Mouse (Mus musculus): ENCODE results near the gene Xrcc3. TPM values are rescaled to one million over a fixed set of nuclear protein-coding genes. Genes with fewer than 3 reads are reported as not detected.

The Xrcc3 gene
- polyA plus RNA-seq, 1 experiment from 2014 or later: 5.0 TPM

- Histone ChIP-seq H3K27me3 (ENCODE audit: control insufficient read depth, insufficient read depth, low read depth, low read length) (no peaks in the 10 kb centered on the region), H3K4me3 (ENCODE audit: low read depth, low read length) (no peak overlapping the region), H3K4me2 (ENCODE audit: low read depth, low read length) (no peak overlapping the region), H3K4me1 (ENCODE audit: control insufficient read depth, low read depth, low read length) (no peaks in the 10 kb centered on the region; the same call in 1 of the 2 replicates), H3K9me3 (replicated peaks; ENCODE audit: control insufficient read depth, low read length) (no peaks in the 10 kb centered on the region), H3K27ac (ENCODE audit: low read length) (no peak overlapping the region), H3K9ac (ENCODE audit: low read depth, low read length) (no peak overlapping the region), H3K36me3 (ENCODE audit: control insufficient read depth, insufficient read depth) (peaks cover 25% of the 10 kb centered on the region)
- no peak for ATAC-seq (ENCODE audit: low read depth)
- 87% methylated on average over 16 of the region's 16 CpGs for WGBS (ENCODE audit: insufficient replicate concordance)
Measured at GRCm38 (mm10) chr12:111774156-111774555, 39.5 kb downstream of the Xrcc3 start.

DNA sequence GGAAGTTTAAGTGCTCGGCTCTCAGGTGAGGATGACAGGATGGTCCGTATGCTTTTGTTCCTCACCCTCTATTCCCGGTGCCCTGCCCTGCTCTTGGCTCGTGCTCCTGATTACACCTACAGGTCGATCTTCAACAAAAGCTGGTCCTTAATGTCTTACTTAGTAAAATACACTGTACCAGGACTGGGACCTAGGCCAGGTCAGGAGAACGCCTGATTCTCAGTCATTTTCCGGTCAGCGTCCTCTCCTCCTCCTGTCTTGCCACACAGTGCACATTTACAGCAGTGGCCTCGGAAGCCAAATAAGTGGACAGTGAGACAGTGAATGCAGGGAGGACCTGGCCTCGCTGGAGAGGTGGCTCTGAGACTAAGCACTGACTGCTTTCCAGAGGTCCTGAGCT, 43.0 kb downstream of the Xrcc3 start:
- H3K9me3 ChIP-seq (replicated peaks; ENCODE audit: control insufficient read depth, low read length): no peaks in the 10 kb centered on the region
- no peak overlapping the region for H3K4me2 ChIP-seq (ENCODE audit: low read depth, low read length)
- H3K9ac ChIP-seq (ENCODE audit: low read depth, low read length): no peak overlapping the region
- 79% methylated on average over 10 of the region's 10 CpGs for WGBS (ENCODE audit: insufficient replicate concordance)
- peaks cover 11% of the 10 kb centered on the region for H3K4me1 ChIP-seq (ENCODE audit: control insufficient read depth, low read depth, low read length)
- no peak overlapping the region for H3K27ac ChIP-seq (ENCODE audit: low read length)
- H3K27me3 ChIP-seq (ENCODE audit: control insufficient read depth, insufficient read depth, low read depth, low read length): no peaks in the 10 kb centered on the region
- H3K4me3 ChIP-seq (ENCODE audit: low read depth, low read length): no peak overlapping the region
- no peak for ATAC-seq (ENCODE audit: low read depth)
- H3K36me3 ChIP-seq (ENCODE audit: control insufficient read depth, insufficient read depth): peaks cover 14% of the 10 kb centered on the region

DNA sequence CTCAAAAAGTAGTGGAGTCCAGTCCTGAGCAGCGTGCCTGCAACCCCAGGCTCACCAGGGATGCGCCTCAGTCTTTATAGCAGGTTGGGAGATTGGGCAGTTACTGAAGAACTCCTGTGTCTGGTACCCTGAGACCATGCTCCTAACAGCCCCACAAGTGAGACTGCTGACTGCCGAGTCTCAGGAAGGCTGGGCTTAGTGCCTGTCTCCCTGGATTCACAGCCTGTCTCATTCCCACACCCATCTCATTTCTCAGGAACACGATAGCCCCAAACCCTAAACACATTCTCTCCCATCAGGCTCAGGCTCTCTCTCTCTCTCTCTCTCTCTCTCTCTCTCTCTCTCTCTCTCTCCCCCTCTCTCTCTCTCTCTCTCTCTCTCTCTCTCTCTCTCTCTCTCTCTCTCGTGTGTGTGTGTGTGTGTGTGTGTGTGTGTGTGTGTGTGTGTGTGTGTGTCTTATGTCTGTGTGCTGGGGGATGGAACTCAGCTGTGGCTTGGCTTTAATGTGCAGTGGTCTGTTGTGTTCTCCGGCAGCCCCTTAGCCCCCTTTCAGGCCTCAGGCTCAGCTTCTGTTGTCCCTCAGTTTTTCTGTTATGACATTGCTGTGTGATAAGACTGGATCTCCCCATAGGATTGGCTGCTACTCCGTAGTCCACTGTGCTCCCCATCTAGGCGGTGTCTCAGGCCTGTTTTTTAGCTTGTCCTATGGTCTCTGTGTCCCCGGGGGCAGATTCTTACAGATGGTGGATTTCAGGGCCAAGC, 43.7 kb downstream of the Xrcc3 start:
- H3K4me3 ChIP-seq (ENCODE audit: low read depth, low read length): no peak overlapping the region
- H3K27me3 ChIP-seq (ENCODE audit: control insufficient read depth, insufficient read depth, low read depth, low read length): no peaks in the 10 kb centered on the region
- no peaks in the 10 kb centered on the region for H3K9me3 ChIP-seq (replicated peaks; ENCODE audit: control insufficient read depth, low read length)
- no peak overlapping the region for H3K9ac ChIP-seq (ENCODE audit: low read depth, low read length)
- ATAC-seq (ENCODE audit: low read depth): no peak
- H3K4me1 ChIP-seq (ENCODE audit: control insufficient read depth, low read depth, low read length): peaks cover 11% of the 10 kb centered on the region
- no peak overlapping the region for H3K4me2 ChIP-seq (ENCODE audit: low read depth, low read length)
- WGBS (ENCODE audit: insufficient replicate concordance): 68% methylated on average over 9 of the region's 9 CpGs
- no peak overlapping the region for H3K27ac ChIP-seq (ENCODE audit: low read length)
- H3K36me3 ChIP-seq (ENCODE audit: control insufficient read depth, insufficient read depth): peaks cover 10% of the 10 kb centered on the region

GRCm38 (mm10) chr12:111769306-111769705, 44.4 kb downstream of the Xrcc3 start:
- ATAC-seq (ENCODE audit: low read depth): no peak
- Histone ChIP-seq H3K9ac (ENCODE audit: low read depth, low read length) (no peak overlapping the region), H3K27me3 (ENCODE audit: control insufficient read depth, insufficient read depth, low read depth, low read length) (no peaks in the 10 kb centered on the region), H3K4me1 (ENCODE audit: control insufficient read depth, low read depth, low read length) (peaks cover 11% of the 10 kb centered on the region), H3K4me2 (ENCODE audit: low read depth, low read length) (no peak overlapping the region), H3K4me3 (ENCODE audit: low read depth, low read length) (no peak overlapping the region), H3K9me3 (replicated peaks; ENCODE audit: control insufficient read depth, low read length) (no peaks in the 10 kb centered on the region), H3K36me3 (ENCODE audit: control insufficient read depth, insufficient read depth) (peaks cover 4% of the 10 kb centered on the region), H3K27ac (ENCODE audit: low read length) (no peak overlapping the region)
- WGBS (ENCODE audit: insufficient replicate concordance): 39% methylated on average over 10 of the region's 10 CpGs

GRCm38 (mm10) chr12:111768322-111768928, 45.2 kb downstream of the Xrcc3 start:
- Histone ChIP-seq H3K36me3 (ENCODE audit: control insufficient read depth, insufficient read depth) (no peaks in the 10 kb centered on the region; the same call in 1 of the 2 replicates), H3K4me1 (ENCODE audit: control insufficient read depth, low read depth, low read length) (peaks cover 11% of the 10 kb centered on the region), H3K4me3 (ENCODE audit: low read depth, low read length) (no peak overlapping the region), H3K4me2 (ENCODE audit: low read depth, low read length) (no peak overlapping the region), H3K9ac (ENCODE audit: low read depth, low read length) (no peak overlapping the region), H3K9me3 (replicated peaks; ENCODE audit: control insufficient read depth, low read length) (no peaks in the 10 kb centered on the region), H3K27me3 (ENCODE audit: control insufficient read depth, insufficient read depth, low read depth, low read length) (no peaks in the 10 kb centered on the region), H3K27ac (ENCODE audit: low read length) (no peak overlapping the region)
- ATAC-seq (ENCODE audit: low read depth): no peak
- 78% methylated on average over 10 of the region's 10 CpGs for WGBS (ENCODE audit: insufficient replicate concordance)

- no peak overlapping the region for H3K9ac ChIP-seq (ENCODE audit: low read depth, low read length)
- H3K9me3 ChIP-seq (replicated peaks; ENCODE audit: control insufficient read depth, low read length): no peaks in the 10 kb centered on the region
- H3K27me3 ChIP-seq (ENCODE audit: control insufficient read depth, insufficient read depth, low read depth, low read length): no peaks in the 10 kb centered on the region
- H3K36me3 ChIP-seq (ENCODE audit: control insufficient read depth, insufficient read depth): no peaks in the 10 kb centered on the region
- no peak for ATAC-seq (ENCODE audit: low read depth)
- H3K27ac ChIP-seq (ENCODE audit: low read length): no peak overlapping the region
- no peak overlapping the region for H3K4me3 ChIP-seq (ENCODE audit: low read depth, low read length)
- H3K4me2 ChIP-seq (ENCODE audit: low read depth, low read length): no peak overlapping the region
- peaks cover 14% of the 10 kb centered on the region for H3K4me1 ChIP-seq (ENCODE audit: control insufficient read depth, low read depth, low read length)
- WGBS (ENCODE audit: insufficient replicate concordance): 73% methylated on average over 16 of the region's 16 CpGs
Measured at GRCm38 (mm10) chr12:111766313-111767236, 47.1 kb downstream of the Xrcc3 start.

GRCm38 (mm10) chr12:111762620-111763280, 50.9 kb downstream of the Xrcc3 start:
- Histone ChIP-seq H3K27me3 (ENCODE audit: control insufficient read depth, insufficient read depth, low read depth, low read length) (no peaks in the 10 kb centered on the region), H3K4me3 (ENCODE audit: low read depth, low read length) (no peak overlapping the region), H3K9me3 (replicated peaks; ENCODE audit: control insufficient read depth, low read length) (no peaks in the 10 kb centered on the region), H3K36me3 (ENCODE audit: control insufficient read depth, insufficient read depth) (no peaks in the 10 kb centered on the region), H3K9ac (ENCODE audit: low read depth, low read length) (no peak overlapping the region), H3K4me1 (ENCODE audit: control insufficient read depth, low read depth, low read length) (peaks cover 32% of the 10 kb centered on the region), H3K4me2 (ENCODE audit: low read depth, low read length) (no peak overlapping the region), H3K27ac (ENCODE audit: low read length) (no peak overlapping the region)
- ATAC-seq (ENCODE audit: low read depth): no peak
- whole genome bisulfite sequencing (ENCODE audit: insufficient replicate concordance): 88% methylated on average over 13 of the region's 13 CpGs

DNA sequence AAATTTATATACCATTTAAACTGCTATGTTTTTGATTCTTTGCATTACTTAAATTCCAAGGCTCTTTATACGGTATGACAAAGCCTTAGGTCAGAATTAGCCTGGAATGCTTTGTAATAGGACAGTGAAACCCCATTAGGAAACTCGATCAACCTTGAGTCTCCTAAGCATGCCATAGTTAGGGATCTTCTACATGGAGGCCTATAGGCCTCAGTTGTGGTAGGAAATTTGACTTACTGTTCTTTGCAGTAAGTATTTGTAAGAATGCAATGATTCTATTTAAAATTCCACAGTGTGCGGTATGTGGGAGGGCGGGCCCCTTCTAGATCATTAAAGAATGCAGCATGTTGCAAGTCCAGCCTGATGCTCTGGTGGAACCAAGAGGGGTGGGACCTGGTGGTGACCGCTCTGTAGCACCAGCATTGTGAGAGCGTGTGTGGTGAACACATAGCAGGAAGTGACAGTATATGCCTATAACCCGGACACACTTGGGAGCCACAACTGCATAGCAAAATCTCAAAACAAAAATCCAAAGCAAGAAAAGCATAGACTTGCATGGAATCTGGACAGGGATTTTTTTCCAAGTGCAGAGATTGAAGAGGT, 53.3 kb downstream of the Xrcc3 start:
- H3K27ac ChIP-seq (ENCODE audit: low read length): no peak overlapping the region
- no peaks in the 10 kb centered on the region for H3K36me3 ChIP-seq (ENCODE audit: control insufficient read depth, insufficient read depth)
- 71% methylated on average over 7 of the region's 7 CpGs for WGBS (ENCODE audit: insufficient replicate concordance)
- H3K4me2 ChIP-seq (ENCODE audit: low read depth, low read length): no peak overlapping the region
- H3K4me1 ChIP-seq (ENCODE audit: control insufficient read depth, low read depth, low read length): peaks cover 21% of the 10 kb centered on the region
- H3K4me3 ChIP-seq (ENCODE audit: low read depth, low read length): no peak overlapping the region
- no peak for ATAC-seq (ENCODE audit: low read depth)
- no peaks in the 10 kb centered on the region for H3K27me3 ChIP-seq (ENCODE audit: control insufficient read depth, insufficient read depth, low read depth, low read length)
- no peak overlapping the region for H3K9ac ChIP-seq (ENCODE audit: low read depth, low read length)
- H3K9me3 ChIP-seq (replicated peaks; ENCODE audit: control insufficient read depth, low read length): no peaks in the 10 kb centered on the region

All from liver, embryonic 16.5 days (tissue).